ENCODE assay signal across 30 mouse cellular contexts in genomic region chr15:99999390-99999789, GRCm38 (mm10). TPM values are rescaled to one million over a fixed set of nuclear protein-coding genes. Genes with fewer than 3 reads are reported as not detected.
DNase-seq lines count a peak whose midpoint lies in the region; ATAC-seq and TF ChIP-seq lines count a peak whose summit lies in the region.
"Had no signal": no experiment of that assay in that cellular context is flagged by ENCODE, and none has a peak within 500 bp of the region (broad histone marks: within the 10 kb centered on the region; RNA-seq: fewer than 3 reads in every experiment).

No protein-coding gene starts in this region.

- DNase-seq in lung, postnatal 25 days (ENCODE audit: low spot score), result peak; percentile 6
- no peak for DNase-seq in lung, postnatal 0 days (ENCODE audit: low spot score)
- peak; percentile 77 for DNase-seq in CH12.LX (ENCODE audit: extremely low read depth)
- no peak for DNase-seq in thymus, postnatal 0 days (ENCODE audit: low spot score)
- DNase-seq in adrenal gland, adult 2 months, result no peak
- DNase-seq in lung, postnatal 36 days, result no peak
- DNase-seq: adrenal gland, postnatal 14 days; cerebellum, adult 11 months; cerebellum, adult 2 months; cerebellum, postnatal 10 days; forebrain, postnatal 0 days; gastrocnemius, adult 2 months; gastrocnemius, postnatal 14 days; heart, adult 18-20 months; heart, postnatal 10 days; heart, postnatal 36 days had no signal

- H3K4me1 ChIP-seq in lung, postnatal 0 days (ENCODE audit: insufficient read depth, low read depth, low read length), result no peaks in the 10 kb centered on the region
- peaks cover 7 to 48% of the 10 kb centered on the region in 2 experiments; a peak in 3 of 4 replicates for H3K4me1 ChIP-seq in CH12.LX (ENCODE audit: control insufficient read depth in 1 of 2, insufficient read depth in 2 of 2)
- H3K4me1 ChIP-seq: embryonic facial prominence, embryonic 12.5 days; embryonic facial prominence, embryonic 15.5 days; heart, embryonic 12.5 days; heart, embryonic 15.5 days; hindbrain, embryonic 10.5 days; hindbrain, embryonic 13.5 days had no signal

- ATAC-seq in lung, postnatal 0 days, result no peak
- peak; percentile 27; the same call in 1 of the 2 replicates for ATAC-seq in megakaryocyte, adult 5-6 weeks (ENCODE audit: poor library complexity, severe bottlenecking)
- peak; percentile 56; the same call in 1 of the 2 replicates for ATAC-seq in neutrophil, adult 5-6 weeks (ENCODE audit: extremely low read depth, insufficient number of reproducible peaks, low FRiP score, poor library complexity, severe bottlenecking)
- ATAC-seq: CD4-positive, CD25-positive, alpha-beta regulatory T cell, adult 4 months; forebrain, embryonic 14.5 days; forebrain, postnatal 0 days; hindbrain, embryonic 16.5 days; Patski had no signal

- H3K4me3 ChIP-seq in lung, postnatal 0 days (ENCODE audit: low read depth, low read length), result no peak overlapping the region
- H3K4me3 ChIP-seq in CH12.LX (replicated peaks in 1 of 3; ENCODE audit: low read depth in 2 of 3, low read length in 2 of 3, poor library complexity in 1 of 3), result no peak overlapping the region
- H3K4me3 ChIP-seq: embryonic facial prominence, embryonic 12.5 days; embryonic facial prominence, embryonic 15.5 days; gastrocnemius, adult 2 months; heart, embryonic 12.5 days; heart, embryonic 15.5 days; hindbrain, embryonic 10.5 days; hindbrain, embryonic 13.5 days had no signal

- no peaks in the 10 kb centered on the region; the same call in 1 of the 2 replicates for H3K79me2 ChIP-seq in CH12.LX (replicated peaks; ENCODE audit: control insufficient read depth, extremely low read depth, insufficient read depth, poor library complexity, severe bottlenecking)

- H3K4me2 ChIP-seq in lung, postnatal 0 days (replicated peaks; ENCODE audit: low read depth, low read length), result no peak overlapping the region
- H3K4me2 ChIP-seq in CH12.LX (ENCODE audit: insufficient read depth, low read depth, poor library complexity, severe bottlenecking), result 0 out of 2 replicates have a peak overlapping the region, but pooled peaks have one; percentile 11
- H3K4me2 ChIP-seq: embryonic facial prominence, embryonic 12.5 days; embryonic facial prominence, embryonic 15.5 days; heart, embryonic 12.5 days; heart, embryonic 15.5 days; hindbrain, embryonic 13.5 days had no signal

- no peak overlapping the region for H3K9ac ChIP-seq in lung, postnatal 0 days (replicated peaks; ENCODE audit: low read depth)
- no peak overlapping the region for H3K9ac ChIP-seq in CH12.LX (ENCODE audit: insufficient read depth, low read depth)
- H3K9ac ChIP-seq: embryonic facial prominence, embryonic 12.5 days; embryonic facial prominence, embryonic 15.5 days; forebrain, postnatal 0 days; heart, embryonic 12.5 days; heart, embryonic 15.5 days; hindbrain, embryonic 13.5 days had no signal

- in situ Hi-C loops in CH12.LX (cut with MboI; ENCODE audit: low pct_ligation_motif_present, low pct_unique_long_range_greater_than_20kb, low sequenced_read_pairs), result no loop called here

- H3K27me3 ChIP-seq in lung, postnatal 0 days (replicated peaks; ENCODE audit: insufficient read depth, low read length), result no peaks in the 10 kb centered on the region
- H3K27me3 ChIP-seq in CH12.LX (replicated peaks), result no peaks in the 10 kb centered on the region
- H3K27me3 ChIP-seq: embryonic facial prominence, embryonic 12.5 days; embryonic facial prominence, embryonic 15.5 days; heart, embryonic 12.5 days; heart, embryonic 15.5 days; hindbrain, embryonic 13.5 days; Patski had no signal

- dilution Hi-C loops in CH12.LX (cut with MboI; ENCODE audit: extremely low pct_ligation_motif_present, extremely low pct_unique_long_range_greater_than_20kb, low sequenced_read_pairs), result no loop called here

- TF ChIP-seq POLR2A in CH12.LX (IDR thresholded peaks at IDR 0.05; ENCODE audit: low read depth, low read length), result no peak

- peaks cover 31% of the 10 kb centered on the region; the same call in 1 of the 2 replicates for H3K36me3 ChIP-seq in lung, postnatal 0 days (ENCODE audit: insufficient read depth, low read length)
- H3K36me3 ChIP-seq in CH12.LX (replicated peaks in 1 of 2; ENCODE audit: control insufficient read depth in 1 of 2, insufficient read depth in 1 of 2, low read length in 1 of 2), result peaks cover 29 to 75% of the 10 kb centered on the region in 2 experiments

- no peak for TF ChIP-seq EP300 in lung, postnatal 0 days (IDR thresholded peaks at IDR 0.05)
- peak; percentile 96 for TF ChIP-seq EP300 in CH12.LX (IDR thresholded peaks at IDR 0.05; ENCODE audit: low read length)

- no peaks in the 10 kb centered on the region for H3K9me3 ChIP-seq in lung, postnatal 0 days (ENCODE audit: low read length)
- H3K9me3 ChIP-seq in CH12.LX (replicated peaks; ENCODE audit: low read length), result no peaks in the 10 kb centered on the region
- H3K9me3 ChIP-seq: embryonic facial prominence, embryonic 12.5 days; embryonic facial prominence, embryonic 15.5 days; heart, embryonic 12.5 days; heart, embryonic 15.5 days; hindbrain, embryonic 10.5 days; hindbrain, embryonic 13.5 days had no signal

- no peak for TF ChIP-seq RAD21 in CH12.LX (IDR thresholded peaks at IDR 0.05; ENCODE audit: low read depth, low read length)

- no peak for TF ChIP-seq CTCF in lung, postnatal 0 days (IDR thresholded peaks at IDR 0.05)
- TF ChIP-seq CTCF in CH12.LX (conservative IDR thresholded peaks at IDR 0.05 in 1 of 2, IDR thresholded peaks at IDR 0.05 in 1 of 2; ENCODE audit: low read depth in 2 of 2, low read length in 2 of 2), result no peak

- 88% methylated on average over 1 of the region's 1 CpGs for WGBS in lung, postnatal 0 days

- H3K27ac ChIP-seq in lung, postnatal 0 days (ENCODE audit: low read length), result no peak overlapping the region
- H3K27ac ChIP-seq in CH12.LX (ENCODE audit: insufficient read depth, low read depth), result peak overlapping the region; percentile 45
- H3K27ac ChIP-seq: embryonic facial prominence, embryonic 12.5 days; embryonic facial prominence, embryonic 15.5 days; gastrocnemius, adult 2 months; heart, embryonic 15.5 days; hindbrain, embryonic 10.5 days; hindbrain, embryonic 13.5 days had no signal

TF ChIP-seq in CH12.LX, 34 proteins besides CTCF, POLR2A, EP300 and RAD21:
- TF ChIP-seq USF1 (IDR thresholded peaks at IDR 0.05; ENCODE audit: low read depth, low read length), result no peak
- TF ChIP-seq E2F4 (IDR thresholded peaks at IDR 0.05; ENCODE audit: insufficient replicate concordance, low read depth, low read length), result no peak
- TF ChIP-seq TCF12 (IDR thresholded peaks at IDR 0.05; ENCODE audit: low read depth, low read length), result no peak
- TF ChIP-seq ETS1 (conservative IDR thresholded peaks at IDR 0.05; ENCODE audit: low read depth, low read length), result no peak
- TF ChIP-seq NELFE (IDR thresholded peaks at IDR 0.05; ENCODE audit: low read depth, low read length), result no peak
- no peak for TF ChIP-seq JUND (conservative IDR thresholded peaks at IDR 0.05; ENCODE audit: low read depth, low read length)
- peak; percentile 97 for TF ChIP-seq IRF4 (IDR thresholded peaks at IDR 0.05; ENCODE audit: low read depth, low read length)
- TF ChIP-seq GABPA (IDR thresholded peaks at IDR 0.05; ENCODE audit: insufficient replicate concordance, low read depth, low read length), result no peak

RNA-seq across cellular contexts. Expression of gene Larp4, which starts 29.5 kb away (rescaled TPM):
- polyA plus RNA-seq in lung, postnatal 0 days (2015; fragmentation: Nextera tagmentation; extraction: Ambion mirVana), result 20.4 and 22.8 TPM in 2 replicates
- total RNA-seq in CH12.LX (2012; rRNA removed), result 96.3 and 113 TPM in 2 replicates
- 135 and 145 TPM in 2 replicates for total RNA-seq in CH12.LX (2014; rRNA removed)
- polyA plus RNA-seq in CH12.LX (2012; ENCODE audit: insufficient read length, low read depth), result 74.6 and 81.9 TPM in 2 replicates
- 58.8 and 75.1 TPM in 2 replicates for total RNA-seq in megakaryocyte, adult 5-6 weeks (2015)
- total RNA-seq in megakaryocyte, adult 5-6 weeks (2017), result 42.6 and 42.9 TPM in 2 replicates
- 52.7 and 58.3 TPM in 2 replicates for total RNA-seq in neutrophil, adult 5-6 weeks (2017)
- polyA plus RNA-seq in thymus, postnatal 0 days (2015; fragmentation: Nextera tagmentation; extraction: Ambion mirVana), result 33.9 and 35.5 TPM in 2 replicates
- 100 to 1,000 TPM in 1 of 2 experiments, 10 to 100 TPM in 1; 61.9 to 101 TPM for total RNA-seq in adrenal gland, adult 2 months (2021)
- polyA plus RNA-seq in adrenal gland, adult 2 months (2012; rRNA removed), result 26.4 and 33.6 TPM in 2 replicates

RNA-seq across cellular contexts. Expression of gene Fam186a, which starts 32.5 kb away (rescaled TPM):
- 0.01 and 0.04 TPM in 2 replicates for polyA plus RNA-seq in lung, postnatal 0 days (2015; fragmentation: Nextera tagmentation; extraction: Ambion mirVana)
- 0.08 TPM in 1 of 2 replicates, not detected in the other for total RNA-seq in CH12.LX (2012; rRNA removed)
- total RNA-seq in CH12.LX (2014; rRNA removed), result not detected in 2 replicates
- not detected in 2 replicates for polyA plus RNA-seq in CH12.LX (2012; ENCODE audit: insufficient read length, low read depth)
- total RNA-seq in megakaryocyte, adult 5-6 weeks (2015), result not detected in 2 replicates
- total RNA-seq in megakaryocyte, adult 5-6 weeks (2017), result not detected in 2 replicates
- total RNA-seq in neutrophil, adult 5-6 weeks (2017), result not detected in 2 replicates
- not detected in 2 replicates for polyA plus RNA-seq in thymus, postnatal 0 days (2015; fragmentation: Nextera tagmentation; extraction: Ambion mirVana)
- total RNA-seq in adrenal gland, adult 2 months (2021), result under 1 TPM; 0.29 to 0.31 TPM
- polyA plus RNA-seq in adrenal gland, adult 2 months (2012; rRNA removed), result 0.08 and 0.13 TPM in 2 replicates
- total RNA-seq: forebrain, postnatal 0 days; heart, postnatal 10 days had no signal
- polyA plus RNA-seq: C2C12; CD4-positive, CD25-positive, alpha-beta regulatory T cell, adult 4 months; embryonic facial prominence, embryonic 12.5 days; forebrain, embryonic 11.5 days; forebrain, embryonic 14.5 days; forebrain, postnatal 0 days; heart, embryonic 12.5 days; heart, embryonic 15.5 days; hindbrain, embryonic 10.5 days; hindbrain, embryonic 13.5 days; hindbrain, embryonic 16.5 days; Patski had no signal

RNA-seq across cellular contexts. Expression of gene Dip2b, which starts 39.1 kb away (rescaled TPM):
- polyA plus RNA-seq in lung, postnatal 0 days (2015; fragmentation: Nextera tagmentation; extraction: Ambion mirVana), result 6.6 and 9.0 TPM in 2 replicates
- total RNA-seq in CH12.LX (2012; rRNA removed) (15.1 and 16.7 TPM in 2 replicates), CH12.LX (2014; rRNA removed) (13.0 and 15.7 TPM in 2 replicates)
- polyA plus RNA-seq in CH12.LX (2012; ENCODE audit: insufficient read length, low read depth), result 14.3 and 18.2 TPM in 2 replicates
- total RNA-seq in megakaryocyte, adult 5-6 weeks (2015), result 17.2 and 17.6 TPM in 2 replicates
- total RNA-seq in megakaryocyte, adult 5-6 weeks (2017), result 13.5 and 14.4 TPM in 2 replicates
- 43.8 and 45.3 TPM in 2 replicates for total RNA-seq in neutrophil, adult 5-6 weeks (2017)
- polyA plus RNA-seq in thymus, postnatal 0 days (2015; fragmentation: Nextera tagmentation; extraction: Ambion mirVana), result 7.9 and 9.5 TPM in 2 replicates
- total RNA-seq in adrenal gland, adult 2 months (2021), result 10 to 100 TPM; 13.8 to 14.6 TPM
- 3.4 and 4.7 TPM in 2 replicates for polyA plus RNA-seq in adrenal gland, adult 2 months (2012; rRNA removed)

Comparison
In these comparisons a context has a peak if more than half of its experiments do, and no peak if none do; other contexts are left out.
1. DNase-seq: peak in lung, postnatal 25 days (single experiment) and CH12.LX (single experiment); none in lung, postnatal 0 days (single experiment), thymus, postnatal 0 days (single experiment), adrenal gland, adult 2 months (single experiment) and lung, postnatal 36 days (single experiment).